Mouse (Mus musculus): Measurements from ENCODE around the gene Hoxb3. TPM values are rescaled to one million over a fixed set of nuclear protein-coding genes. Genes with fewer than 3 reads are reported as not detected.

Gene Hoxb3
- polyA plus RNA-seq, 1 experiment from 2014 or later: 1.1 TPM

- no peak for TF ChIP-seq CTCF (IDR thresholded peaks at IDR 0.05; ENCODE audit: low read depth)
- 0 out of 2 replicates have a peak, but pooled peaks cover 3% of the 10 kb centered on the region for H3K4me1 ChIP-seq (replicated peaks; ENCODE audit: control insufficient read depth, insufficient read depth, low read length)
These were observed 17.7 kb downstream of the Hoxb3 start for GRCm38 (mm10) chr11:96340698-96341365.

GRCm38 (mm10) chr11:96341701-96342575 lies 18.8 kb downstream of the Hoxb3 start:
- H3K9ac ChIP-seq (ENCODE audit: low read depth, low read length): peak overlapping the region; percentile 58
- H3K9me3 ChIP-seq (ENCODE audit: control insufficient read depth): no peaks in the 10 kb centered on the region
- no peak; the same call in 1 of the 2 replicates for TF ChIP-seq CTCF (IDR thresholded peaks at IDR 0.05; ENCODE audit: low read depth)
- no peaks in the 10 kb centered on the region; the same call in 1 of the 2 replicates for H3K36me3 ChIP-seq (ENCODE audit: control insufficient read depth, insufficient read depth)
- WGBS: 15% methylated on average over 40 of the region's 40 CpGs
- H3K4me2 ChIP-seq (replicated peaks; ENCODE audit: low read depth): peak overlapping the region; percentile 85
- H3K4me3 ChIP-seq (ENCODE audit: low read depth, low read length): peak overlapping the region; percentile 44
- H3K4me1 ChIP-seq (replicated peaks; ENCODE audit: control insufficient read depth, insufficient read depth, low read length): peaks cover 7% of the 10 kb centered on the region; the same call in 1 of the 2 replicates
- H3K27ac ChIP-seq (ENCODE audit: low read depth, low read length): peak overlapping the region; percentile 75
- peaks cover 40% of the 10 kb centered on the region for H3K27me3 ChIP-seq (replicated peaks; ENCODE audit: control insufficient read depth, insufficient read depth, low read length)
- ATAC-seq: no peak

More at GRCm38 (mm10) chr11:96340698-96341365, 17.7 kb downstream of the Hoxb3 start:
- H3K4me2 ChIP-seq (replicated peaks; ENCODE audit: low read depth): peak overlapping the region; percentile 85
- H3K27ac ChIP-seq (ENCODE audit: low read depth, low read length): peak overlapping the region; percentile 75
- H3K9me3 ChIP-seq (ENCODE audit: control insufficient read depth): no peaks in the 10 kb centered on the region
- H3K27me3 ChIP-seq (replicated peaks; ENCODE audit: control insufficient read depth, insufficient read depth, low read length): peaks cover 32% of the 10 kb centered on the region
- peak overlapping the region; percentile 44 for H3K4me3 ChIP-seq (ENCODE audit: low read depth, low read length)
- no peaks in the 10 kb centered on the region; the same call in 1 of the 2 replicates for H3K36me3 ChIP-seq (ENCODE audit: control insufficient read depth, insufficient read depth)
- ATAC-seq: peak; percentile 46; the same call in 1 of the 2 replicates
- WGBS: 1% methylated on average over 34 of the region's 36 CpGs
- H3K9ac ChIP-seq (ENCODE audit: low read depth, low read length): peak overlapping the region; percentile 43; the same call in 1 of the 2 replicates

GRCm38 (mm10) chr11:96342576-96342930 lies 19.4 kb downstream of the Hoxb3 start:
- H3K36me3 ChIP-seq (ENCODE audit: control insufficient read depth, insufficient read depth): no peaks in the 10 kb centered on the region; the same call in 1 of the 2 replicates
- no peak for ATAC-seq
- 30% methylated on average over 4 of the region's 4 CpGs for WGBS
- H3K27me3 ChIP-seq (replicated peaks; ENCODE audit: control insufficient read depth, insufficient read depth, low read length): peaks cover 40% of the 10 kb centered on the region
- TF ChIP-seq CTCF (IDR thresholded peaks at IDR 0.05; ENCODE audit: low read depth): no peak
- no peaks in the 10 kb centered on the region for H3K9me3 ChIP-seq (ENCODE audit: control insufficient read depth)
- H3K9ac ChIP-seq (ENCODE audit: low read depth, low read length): no peak overlapping the region
- H3K4me2 ChIP-seq (replicated peaks; ENCODE audit: low read depth): peak overlapping the region; percentile 85
- H3K27ac ChIP-seq (ENCODE audit: low read depth, low read length): no peak overlapping the region; the same call in 1 of the 2 replicates
- H3K4me3 ChIP-seq (ENCODE audit: low read depth, low read length): peak overlapping the region; percentile 44; the same call in 1 of the 2 replicates
- peaks cover 7% of the 10 kb centered on the region; the same call in 1 of the 2 replicates for H3K4me1 ChIP-seq (replicated peaks; ENCODE audit: control insufficient read depth, insufficient read depth, low read length)

GRCm38 (mm10) chr11:96343206-96343745 lies 20.1 kb downstream of the Hoxb3 start:
- Histone ChIP-seq H3K27me3 (replicated peaks; ENCODE audit: control insufficient read depth, insufficient read depth, low read length) (peaks cover 40% of the 10 kb centered on the region), H3K4me3 (ENCODE audit: low read depth, low read length) (no peak overlapping the region), H3K36me3 (ENCODE audit: control insufficient read depth, insufficient read depth) (no peaks in the 10 kb centered on the region; the same call in 1 of the 2 replicates), H3K27ac (ENCODE audit: low read depth, low read length) (no peak overlapping the region), H3K4me2 (replicated peaks; ENCODE audit: low read depth) (peak overlapping the region; percentile 85; the same call in 1 of the 2 replicates), H3K4me1 (replicated peaks; ENCODE audit: control insufficient read depth, insufficient read depth, low read length) (peaks cover 7% of the 10 kb centered on the region; the same call in 1 of the 2 replicates), H3K9me3 (ENCODE audit: control insufficient read depth) (no peaks in the 10 kb centered on the region), H3K9ac (ENCODE audit: low read depth, low read length) (no peak overlapping the region)
- ATAC-seq: no peak
- WGBS: 62% methylated on average over 2 of the region's 2 CpGs
- TF ChIP-seq CTCF (IDR thresholded peaks at IDR 0.05; ENCODE audit: low read depth): no peak

- Histone ChIP-seq H3K9me3 (ENCODE audit: control insufficient read depth) (no peaks in the 10 kb centered on the region), H3K4me3 (ENCODE audit: low read depth, low read length) (no peak overlapping the region), H3K27ac (ENCODE audit: low read depth, low read length) (peak overlapping the region; percentile 80), H3K36me3 (ENCODE audit: control insufficient read depth, insufficient read depth) (no peaks in the 10 kb centered on the region; the same call in 1 of the 2 replicates), H3K27me3 (replicated peaks; ENCODE audit: control insufficient read depth, insufficient read depth, low read length) (peaks cover 40% of the 10 kb centered on the region), H3K4me2 (replicated peaks; ENCODE audit: low read depth) (peak overlapping the region; percentile 69), H3K4me1 (replicated peaks; ENCODE audit: control insufficient read depth, insufficient read depth, low read length) (peaks cover 7% of the 10 kb centered on the region; the same call in 1 of the 2 replicates), H3K9ac (ENCODE audit: low read depth, low read length) (no peak overlapping the region; the same call in 1 of the 2 replicates)
- TF ChIP-seq CTCF (IDR thresholded peaks at IDR 0.05; ENCODE audit: low read depth): no peak
- ATAC-seq: no peak
- WGBS: 43% methylated on average over 36 of the region's 40 CpGs
These were observed 21.1 kb downstream of the Hoxb3 start for GRCm38 (mm10) chr11:96344061-96344877.

Measured in intestine, postnatal 0 days (tissue).